Mouse (Mus musculus) MEL (cell line): Measurements from ENCODE around the gene Cbfa2t2. TPM values are rescaled to one million over a fixed set of nuclear protein-coding genes. Genes with fewer than 3 reads are reported as not detected.
A peak's percentile ranks its signal among the peaks of the same experiment; 100 is the strongest.

ENCODE experiments used
- DNase-seq: peaks from one replicate; pipeline ENCODE4 v3.0.0; 2011; ENCODE audit warnings: low read depth, low spot score
- H3K27ac ChIP-seq: 2 replicates; pipeline ENCODE4 v1.5.1; 2012; ENCODE audit warnings: low read depth, mild to moderate bottlenecking, control low read depth, low read length, moderate library complexity; ENCODE audit not compliant: control insufficient read depth
- H3K27me3 ChIP-seq, 2 experiments: fragments of 150-350 bp in 1 of 2; sonication (generic) in 1 of 2; 2 replicates each; pipeline ENCODE4 v1.6.1; 2012; ENCODE audit warnings: low read length in 2 of 2, mild to moderate bottlenecking in 2 of 2, improper control_type of control experiment in 1 of 2, moderate library complexity in 1 of 2; ENCODE audit not compliant: insufficient read depth in 2 of 2, control insufficient read depth in 1 of 2
- H3K36me3 ChIP-seq, 2 experiments: 2 replicates each; pipeline ENCODE4 v1.6.1; 2012 to 2014; ENCODE audit warnings: low read length in 2 of 2, improper control_type of control experiment in 1 of 2, inconsistent platforms in 1 of 2, mild to moderate bottlenecking in 1 of 2; ENCODE audit not compliant: insufficient read depth in 2 of 2, control insufficient read depth in 1 of 2
- H3K4me1 ChIP-seq, 2 experiments: fragments of 150-350 bp in 1 of 2; sonication (generic) in 1 of 2; 2 replicates each; pipeline ENCODE4 v1.6.1; 2012; ENCODE audit warnings: low read length in 2 of 2, improper control_type of control experiment in 1 of 2, mild to moderate bottlenecking in 1 of 2; ENCODE audit not compliant: insufficient read depth in 2 of 2, control insufficient read depth in 1 of 2
- H3K4me3 ChIP-seq, 2 experiments: fragments of 150-350 bp in 1 of 2; sonication (generic) in 1 of 2; 2 replicates each; pipeline ENCODE4 v1.5.1; 2012; ENCODE audit warnings: low read depth in 2 of 2, low read length in 2 of 2, mild to moderate bottlenecking in 2 of 2, moderate library complexity in 2 of 2, control low read depth in 1 of 2, improper control_type of control experiment in 1 of 2; ENCODE audit not compliant: control insufficient read depth in 1 of 2, insufficient read depth in 1 of 2
- H3K79me2 ChIP-seq: 2 replicates; pipeline ENCODE4 v1.6.1; 2012; ENCODE audit warnings: mild to moderate bottlenecking, low read length, moderate library complexity; ENCODE audit not compliant: control insufficient read depth, poor library complexity, insufficient read depth
- H3K9ac ChIP-seq: 2 replicates; pipeline ENCODE4 v1.6.1; 2012; ENCODE audit warnings: low read depth, mild to moderate bottlenecking, control low read depth, low read length, moderate library complexity; ENCODE audit not compliant: control insufficient read depth, poor library complexity, severe bottlenecking
- H3K9me3 ChIP-seq: fragments of 150-350 bp; sonication (generic); replicated peaks from 2 replicates; pipeline ENCODE4 v1.6.1; 2012; ENCODE audit warnings: mild to moderate bottlenecking, low read length, improper control_type of control experiment, moderate library complexity; ENCODE audit not compliant: insufficient read depth
- BHLHE40 ChIP-seq: IDR thresholded peaks from 2 replicates; pipeline ENCODE4 v1.6.1; 2012; ENCODE audit warnings: low read depth, mild to moderate bottlenecking, inconsistent platforms, low read length, improper control_type of control experiment, borderline replicate concordance
- CHD1 ChIP-seq: IDR thresholded peaks from 2 replicates; pipeline ENCODE4 v1.6.1; 2012; ENCODE audit warnings: low read depth, mild to moderate bottlenecking, inconsistent platforms, low read length, improper control_type of control experiment
- E2F4 ChIP-seq: IDR thresholded peaks from 2 replicates; pipeline ENCODE4 v1.6.1; 2011; ENCODE audit warnings: low read depth, low read length, improper control_type of control experiment, borderline replicate concordance
- EP300 ChIP-seq, 2 experiments: IDR thresholded peaks; 2 replicates each; pipeline ENCODE4 v1.6.1; 2011; ENCODE audit warnings: improper control_type of control experiment in 2 of 2, low read length in 2 of 2, low read depth in 1 of 2, mild to moderate bottlenecking in 1 of 2
- ETS1 ChIP-seq: IDR thresholded peaks from 2 replicates; pipeline ENCODE4 v1.6.1; 2012; ENCODE audit warnings: low read depth, mild to moderate bottlenecking, inconsistent platforms, low read length, improper control_type of control experiment, moderate library complexity
- GABPA ChIP-seq: IDR thresholded peaks from 2 replicates; pipeline ENCODE4 v1.6.1; 2012; ENCODE audit warnings: low read depth, mild to moderate bottlenecking, inconsistent platforms, low read length, improper control_type of control experiment, moderate library complexity
- GATA1 ChIP-seq: IDR thresholded peaks from 2 replicates; pipeline ENCODE4 v1.6.1; 2011; ENCODE audit warnings: low read depth, low read length, improper control_type of control experiment
- HCFC1 ChIP-seq: IDR thresholded peaks from 2 replicates; pipeline ENCODE4 v1.6.1; 2012; ENCODE audit warnings: low read depth, mild to moderate bottlenecking, inconsistent platforms, low read length, improper control_type of control experiment, moderate library complexity
- JUND ChIP-seq: IDR thresholded peaks from 2 replicates; pipeline ENCODE4 v1.6.1; 2011; ENCODE audit warnings: low read depth, mild to moderate bottlenecking, improper control_type of control experiment, low read length
- KAT2A ChIP-seq: conservative IDR thresholded peaks from 2 replicates; pipeline ENCODE4 v1.6.1; 2012; ENCODE audit warnings: low read depth, low read length, improper control_type of control experiment, inconsistent platforms
- MAFK ChIP-seq: IDR thresholded peaks from 2 replicates; pipeline ENCODE4 v1.6.1; 2011; ENCODE audit warnings: low read depth, mild to moderate bottlenecking, low read length, improper control_type of control experiment, borderline replicate concordance
- MAZ ChIP-seq: IDR thresholded peaks from 2 replicates; pipeline ENCODE4 v1.6.1; 2012; ENCODE audit warnings: low read depth, mild to moderate bottlenecking, inconsistent platforms, low read length, improper control_type of control experiment
- MXI1 ChIP-seq: IDR thresholded peaks from 2 replicates; pipeline ENCODE4 v1.6.1; 2011; ENCODE audit warnings: mild to moderate bottlenecking, low read depth, low read length, improper control_type of control experiment
- MYB ChIP-seq: IDR thresholded peaks from 2 replicates; pipeline ENCODE4 v1.6.1; 2011; ENCODE audit warnings: mild to moderate bottlenecking, low read depth, low read length, improper control_type of control experiment
- MYC ChIP-seq: IDR thresholded peaks from 2 replicates; pipeline ENCODE4 v1.6.1; 2011; ENCODE audit warnings: low read depth, mild to moderate bottlenecking, low read length, improper control_type of control experiment, moderate library complexity
- POLR2AphosphoS5 ChIP-seq: IDR thresholded peaks from 2 replicates; pipeline ENCODE4 v1.6.1; 2012; ENCODE audit warnings: low read depth, borderline replicate concordance, mild to moderate bottlenecking, inconsistent platforms, low read length, moderate library complexity, mixed read lengths
- RCOR1 ChIP-seq: IDR thresholded peaks from 2 replicates; pipeline ENCODE4 v1.6.1; 2012; ENCODE audit warnings: low read depth, mild to moderate bottlenecking, inconsistent platforms, low read length, improper control_type of control experiment
- SIN3A ChIP-seq: IDR thresholded peaks from 2 replicates; pipeline ENCODE4 v1.6.1; 2012; ENCODE audit warnings: low read length, improper control_type of control experiment, inconsistent platforms
- SMC3 ChIP-seq: IDR thresholded peaks from 2 replicates; pipeline ENCODE4 v1.6.1; 2011; ENCODE audit warnings: low read depth, low read length, improper control_type of control experiment
- TAL1 ChIP-seq: IDR thresholded peaks from 2 replicates; pipeline ENCODE4 v1.6.1; 2012; ENCODE audit warnings: mild to moderate bottlenecking, inconsistent platforms, low read length, moderate library complexity, mixed read lengths
- TBP ChIP-seq: IDR thresholded peaks from 2 replicates; pipeline ENCODE4 v1.8.0; 2011; ENCODE audit warnings: low read depth, low read length, improper control_type of control experiment
- TCF12 ChIP-seq: IDR thresholded peaks from 2 replicates; pipeline ENCODE4 v1.6.1; 2014; ENCODE audit warnings: low read depth, mild to moderate bottlenecking, inconsistent platforms, low read length, improper control_type of control experiment, moderate library complexity
- USF1 ChIP-seq: IDR thresholded peaks from 2 replicates; pipeline ENCODE4 v1.6.1; 2014; ENCODE audit warnings: low read depth, mild to moderate bottlenecking, inconsistent platforms, low read length, improper control_type of control experiment, moderate library complexity
- ZMIZ1 ChIP-seq: IDR thresholded peaks from 2 replicates; pipeline ENCODE4 v1.6.1; 2012; ENCODE audit warnings: low read depth, mild to moderate bottlenecking, inconsistent platforms, low read length, improper control_type of control experiment, moderate library complexity
- polyA plus RNA-seq, 2 experiments: library from polyadenylated mRNA; stranded (reverse) in 1 of 2; unstranded in 1 of 2; fragments of >175 nt in 1 of 2; fragments of >200 nt in 1 of 2; gene quantifications; 2 replicates each; pipeline versions ENCODE4 v1.2.1 to v1.2.4; 2012; ENCODE audit warnings: low replicate concordance in 2 of 2, low read depth in 1 of 2; ENCODE audit not compliant: insufficient read length in 2 of 2, insufficient read depth in 1 of 2, missing spikeins in 1 of 2
- total RNA-seq: library from RNA; depleted of rRNA; stranded (reverse); fragments of 300-350 nt; gene quantifications from 2 replicates; pipeline ENCODE4 v1.2.3, GENCODE M21; 2012

The Cbfa2t2 gene
- total and polyA plus RNA-seq, 3 experiments = 5.9 to 23.1 TPM; not detected in 1

DNA sequence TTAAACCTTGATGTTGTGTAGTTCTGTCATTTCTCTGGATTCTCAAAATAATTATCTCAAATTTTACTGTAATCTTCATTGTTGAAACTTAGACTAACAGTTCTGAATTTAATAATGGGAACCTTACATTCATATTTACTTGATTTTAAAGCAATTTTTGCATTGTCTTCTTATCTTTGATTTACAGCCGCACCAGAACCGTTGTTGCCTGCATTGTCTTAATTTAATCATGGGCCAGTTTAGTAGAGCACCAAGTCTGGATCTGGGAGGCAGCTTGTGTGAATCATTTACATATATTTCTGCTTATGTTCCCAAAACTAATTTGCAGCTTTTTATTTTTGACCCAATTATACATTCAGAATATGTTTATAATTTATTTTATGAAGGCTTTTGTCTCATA, 23.0 kb downstream of the Cbfa2t2 start:
- TF ChIP-seq MAZ (no peak), GATA1 (peak; percentile 81), BHLHE40 (no peak), RCOR1 (peak; percentile 94), TBP (no peak), TCF12 (peak; percentile 86), JUND (no peak), EP300 (IDR thresholded peaks at IDR 0.05; ENCODE audit: low read depth in 1 of 2, low read length in 2 of 2) (peak; percentile 83 to 93), ETS1 (peak; percentile 76), MXI1 (0 out of 2 replicates have a peak, but pooled peaks have one; percentile 42), MYB (peak; percentile 86), TAL1 (peak; percentile 74), CHD1 (no peak), HCFC1 (no peak), E2F4 (no peak), SIN3A (peak; percentile 35; the same call in 1 of the 2 replicates), GABPA (no peak), MAFK (no peak), MYC (0 out of 2 replicates have a peak, but pooled peaks have one; percentile 40), ZMIZ1 (no peak), SMC3 (no peak), USF1 (no peak), KAT2A (no peak)
- H3K9me3 ChIP-seq = no peaks in the 10 kb centered on the region
- H3K4me3 ChIP-seq = no peak overlapping the region
- H3K79me2 ChIP-seq = peaks cover 11% of the 10 kb centered on the region
- H3K9ac ChIP-seq = no peak overlapping the region
- H3K27ac ChIP-seq = no peak overlapping the region
- peak; percentile 67 for DNase-seq
- H3K27me3 ChIP-seq = no peaks in the 10 kb centered on the region
- H3K4me1 ChIP-seq = peaks cover 20 to 34% of the 10 kb centered on the region in 2 experiments
- peaks cover 1 to 55% of the 10 kb centered on the region in 2 experiments; a peak in 2 of 4 replicates for H3K36me3 ChIP-seq

DNA sequence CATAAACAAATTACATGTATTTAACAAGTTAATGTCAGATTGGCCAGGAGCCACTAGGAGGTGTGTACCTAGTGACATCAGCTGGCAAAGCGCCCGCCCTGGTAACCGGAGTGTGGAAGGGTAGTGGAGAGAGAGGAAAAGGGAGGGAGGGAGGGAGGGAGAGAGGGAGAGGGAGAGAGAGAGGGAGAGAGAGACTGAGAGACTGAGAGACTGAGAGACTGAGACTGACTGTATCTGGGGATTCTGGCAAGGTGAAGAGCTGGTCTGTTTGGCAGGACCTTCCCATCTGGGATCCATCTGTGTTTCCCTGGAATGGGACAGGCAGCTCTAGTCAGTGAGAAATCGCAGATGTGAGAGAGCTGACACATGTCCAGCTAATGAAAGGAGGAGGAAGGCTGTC, 23.6 kb downstream of the Cbfa2t2 start:
- Histone ChIP-seq H3K27me3 (no peaks in the 10 kb centered on the region), H3K4me3 (no peak overlapping the region; a peak in 1 of 4 replicates), H3K79me2 (peaks cover 11% of the 10 kb centered on the region), H3K27ac (peak overlapping the region; percentile 34; the same call in 1 of the 2 replicates), H3K9ac (peak overlapping the region; percentile 36; the same call in 1 of the 2 replicates), H3K36me3 (peaks cover 1 to 53% of the 10 kb centered on the region in 2 experiments; a peak in 2 of 4 replicates), H3K9me3 (no peaks in the 10 kb centered on the region), H3K4me1 (peaks cover 22 to 31% of the 10 kb centered on the region in 2 experiments)
- peak; percentile 63 for DNase-seq
- no peak for TF ChIP-seq POLR2AphosphoS5
- no peak for TF ChIP-seq MAZ
- TF ChIP-seq MXI1 = no peak
- no peak for TF ChIP-seq TAL1
- TF ChIP-seq CHD1 = no peak
- no peak for TF ChIP-seq KAT2A
